Mouse (Mus musculus) liver, embryonic 11.5 days (tissue): ENCODE measurements around the gene Ism2. TPM values are rescaled to one million over a fixed set of nuclear protein-coding genes. Genes with fewer than 3 reads are reported as not detected.
"Not testable (repeated sequence)": the region's sequence is repeated elsewhere in the genome, so short reads cannot be mapped to it uniquely, and the experiment has no call there.

Experiments
- ATAC-seq: fragments of 200-750 bp; cut with Nextera tagmentation; replicated peaks from 2 replicates; pipeline ENCODE4 v1.8.0; 2017; ENCODE audit warnings: moderate number of reproducible peaks, mild to moderate bottlenecking, moderate TSS enrichment, moderate library complexity; ENCODE audit not compliant: low FRiP score
- DNase-seq: peaks from one replicate; pipeline ENCODE4 v3.0.0-alpha.2; 2017; ENCODE audit warnings: low spot score
- H3K27ac ChIP-seq: fragments of 300-500 bp; sonication (generic); 2 replicates; pipeline ENCODE4 v1.5.1; 2014; ENCODE audit warnings: mild to moderate bottlenecking, low read depth, low read length, control low read depth
- H3K27me3 ChIP-seq: fragments of 300-500 bp; sonication (generic); replicated peaks from 2 replicates; pipeline ENCODE4 v1.6.1; 2014; ENCODE audit warnings: low read length, mixed read lengths; ENCODE audit not compliant: control insufficient read depth, insufficient read depth
- H3K36me3 ChIP-seq: fragments of 300-500 bp; sonication (generic); 2 replicates; pipeline ENCODE4 v1.6.1; 2014; ENCODE audit warnings: mild to moderate bottlenecking, low read length, moderate library complexity, mixed read lengths; ENCODE audit not compliant: control insufficient read depth, insufficient read depth
- H3K4me1 ChIP-seq: fragments of 300-500 bp; sonication (generic); replicated peaks from 2 replicates; pipeline ENCODE4 v1.6.1; 2014; ENCODE audit warnings: low read length, mixed read lengths; ENCODE audit not compliant: control insufficient read depth, insufficient read depth
- H3K4me2 ChIP-seq: fragments of 300-500 bp; sonication (generic); 2 replicates; pipeline ENCODE4 v1.6.1; 2014; ENCODE audit warnings: mild to moderate bottlenecking, control low read depth, moderate library complexity
- H3K4me3 ChIP-seq: fragments of 300-500 bp; sonication (generic); 2 replicates; pipeline ENCODE4 v1.5.1; 2014; ENCODE audit warnings: low read depth, low read length, control low read depth
- H3K9ac ChIP-seq: fragments of 300-500 bp; sonication (generic); 2 replicates; pipeline ENCODE4 v1.6.1; 2014; ENCODE audit warnings: low read depth, low read length, control low read depth
- H3K9me3 ChIP-seq: fragments of 300-500 bp; sonication (generic); 2 replicates; pipeline ENCODE4 v1.6.1; 2016; ENCODE audit warnings: low read length, inconsistent platforms, mixed read lengths; ENCODE audit not compliant: control insufficient read depth
- WGBS: fragments of 180-500 bp; shearing (Covaris S2); extraction: QIAGEN DNeasy Blood & Tissue Kit; methylation state at CpG from one replicate; pipeline ENCODE4 v1.1.7; 2014; 5-methylcytosine and 5-hydroxymethylcytosine counted together
- polyA plus RNA-seq: library from polyadenylated mRNA; unstranded; fragments of >200 nt; fragmentation: Nextera tagmentation; extraction: Ambion mirVana; gene quantifications from 2 replicates; pipeline ENCODE4 v1.2.1, GENCODE M21; 2014

Gene Ism2
- polyA plus RNA-seq, 1 experiment from 2014 or later = 0.23 TPM

- Histone ChIP-seq H3K9me3 (no peaks in the 10 kb centered on the region), H3K4me2 (no peak overlapping the region), H3K27me3 (no peaks in the 10 kb centered on the region), H3K36me3 (no peaks in the 10 kb centered on the region), H3K4me1 (peaks cover 10% of the 10 kb centered on the region; the same call in 1 of the 2 replicates), H3K9ac (no peak overlapping the region), H3K4me3 (no peak overlapping the region), H3K27ac (no peak overlapping the region)
- DNase-seq (peak; percentile 21), ATAC-seq (no peak)
- WGBS = 69% methylated on average over 7 of the region's 7 CpGs
These were observed 15.8 kb downstream of the Ism2 start for GRCm38 (mm10) chr12:87283706-87284105.

GRCm38 (mm10) chr12:87282743-87283142 lies 16.8 kb downstream of the Ism2 start:
- Histone ChIP-seq H3K27ac (no peak overlapping the region), H3K9me3 (no peaks in the 10 kb centered on the region), H3K4me3 (no peak overlapping the region), H3K4me2 (no peak overlapping the region), H3K27me3 (no peaks in the 10 kb centered on the region), H3K9ac (no peak overlapping the region), H3K36me3 (no peaks in the 10 kb centered on the region), H3K4me1 (peaks cover 16% of the 10 kb centered on the region; the same call in 1 of the 2 replicates)
- no peak for DNase-seq
- ATAC-seq = no peak
- 91% methylated on average over 4 of the region's 4 CpGs for WGBS

- Histone ChIP-seq H3K4me2 (no peak overlapping the region), H3K4me1 (peaks cover 16% of the 10 kb centered on the region; the same call in 1 of the 2 replicates), H3K4me3 (no peak overlapping the region), H3K36me3 (no peaks in the 10 kb centered on the region), H3K9ac (no peak overlapping the region), H3K27me3 (no peaks in the 10 kb centered on the region), H3K9me3 (no peaks in the 10 kb centered on the region), H3K27ac (no peak overlapping the region)
- ATAC-seq (no peak), DNase-seq (no peak)
- 22% methylated on average over 1 of the region's 1 CpGs for WGBS
These were observed 17.7 kb downstream of the Ism2 start for GRCm38 (mm10) chr12:87281766-87282165.

GRCm38 (mm10) chr12:87279879-87280278 lies 19.6 kb downstream of the Ism2 start:
- H3K36me3 ChIP-seq = peaks cover 11% of the 10 kb centered on the region; the same call in 1 of the 2 replicates
- WGBS = 47% methylated on average over 14 of the region's 14 CpGs
- no peaks in the 10 kb centered on the region for H3K9me3 ChIP-seq
- H3K4me1 ChIP-seq = peaks cover 17% of the 10 kb centered on the region
- DNase-seq (no peak), ATAC-seq (no peak)
- H3K9ac ChIP-seq = no peak overlapping the region
- H3K27ac ChIP-seq = no peak overlapping the region
- H3K4me3 ChIP-seq = no peak overlapping the region
- H3K4me2 ChIP-seq = no peak overlapping the region
- H3K27me3 ChIP-seq = no peaks in the 10 kb centered on the region

GRCm38 (mm10) chr12:87279350-87279749 lies 20.2 kb downstream of the Ism2 start:
- DNase-seq = peak; percentile 30
- Histone ChIP-seq H3K36me3 (peaks cover 15% of the 10 kb centered on the region), H3K9ac (no peak overlapping the region), H3K4me2 (no peak overlapping the region), H3K4me1 (peaks cover 21% of the 10 kb centered on the region), H3K27ac (no peak overlapping the region), H3K4me3 (no peak overlapping the region), H3K9me3 (no peaks in the 10 kb centered on the region), H3K27me3 (no peaks in the 10 kb centered on the region)
- 42% methylated on average over 3 of the region's 3 CpGs for WGBS
- no peak for ATAC-seq

- Histone ChIP-seq H3K4me2 (no peak overlapping the region), H3K27me3 (no peaks in the 10 kb centered on the region), H3K27ac (peak overlapping the region; percentile 45; the same call in 1 of the 2 replicates), H3K9me3 (no peaks in the 10 kb centered on the region), H3K9ac (no peak overlapping the region), H3K4me3 (no peak overlapping the region), H3K4me1 (peaks cover 23% of the 10 kb centered on the region), H3K36me3 (peaks cover 26% of the 10 kb centered on the region)
- WGBS = 15% methylated on average over 6 of the region's 6 CpGs
- DNase-seq (peak; percentile 49), ATAC-seq (peak; percentile 62)
These were observed 21.3 kb downstream of the Ism2 start for GRCm38 (mm10) chr12:87278118-87278730.

GRCm38 (mm10) chr12:87277251-87277650 lies 22.3 kb downstream of the Ism2 start:
- not testable (repeated sequence) for H3K9ac ChIP-seq, H3K4me3 ChIP-seq, H3K27ac ChIP-seq, H3K27me3 ChIP-seq, H3K9me3 ChIP-seq, ATAC-seq, DNase-seq, H3K4me2 ChIP-seq
- 79% methylated on average over 4 of the region's 4 CpGs for WGBS
- peaks cover 34% of the 10 kb centered on the region for H3K36me3 ChIP-seq
- peaks cover 23% of the 10 kb centered on the region for H3K4me1 ChIP-seq

- Histone ChIP-seq H3K9ac (no peak overlapping the region), H3K4me1 (peaks cover 21% of the 10 kb centered on the region), H3K4me2 (no peak overlapping the region), H3K36me3 (peaks cover 50% of the 10 kb centered on the region), H3K27ac (peak overlapping the region; percentile 32; the same call in 1 of the 2 replicates), H3K27me3 (no peaks in the 10 kb centered on the region), H3K4me3 (no peak overlapping the region), H3K9me3 (no peaks in the 10 kb centered on the region)
- WGBS = 67% methylated on average over 9 of the region's 9 CpGs
- DNase-seq (peak; percentile 28), ATAC-seq (peak; percentile 53)
These were observed 24.4 kb downstream of the Ism2 start for GRCm38 (mm10) chr12:87274853-87275831.
